In the genomic region with DNA sequence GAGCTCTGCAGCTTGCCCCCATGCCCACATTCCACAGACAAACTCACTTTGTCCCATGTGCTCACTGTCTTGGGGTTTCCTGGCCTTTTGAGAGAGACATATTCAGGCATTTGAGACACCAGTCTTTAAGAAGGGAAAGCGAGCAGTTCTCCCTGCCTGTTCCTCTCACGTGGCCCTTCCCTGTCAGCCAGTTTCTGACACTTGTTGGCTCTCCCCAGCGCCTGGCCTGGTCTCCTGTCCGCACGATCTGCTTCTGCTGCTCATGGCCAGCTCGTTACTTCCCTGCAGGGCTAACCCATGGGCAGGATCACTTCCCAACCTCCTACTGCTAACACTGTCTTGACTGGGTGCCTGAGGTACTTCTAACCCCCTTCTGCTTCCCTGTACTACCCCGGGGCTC, we compare ENCODE assay signal across 16 mouse cellular contexts.
A peak's percentile ranks its signal among the peaks of the same experiment; 100 is the strongest.
DNase-seq lines count a peak whose midpoint lies in the region; ATAC-seq and TF ChIP-seq lines count a peak whose summit lies in the region.
"Had no signal": no experiment of that assay in that cellular context is flagged by ENCODE, and none has a peak within 500 bp of the region (broad histone marks: within the 10 kb centered on the region; RNA-seq: fewer than 3 reads in every experiment).

No protein-coding gene starts in this region.

- no peaks in the 10 kb centered on the region for H3K9me3 ChIP-seq in heart, embryonic 11.5 days (replicated peaks; ENCODE audit: control insufficient read depth, low read length)
- no peaks in the 10 kb centered on the region for H3K9me3 ChIP-seq in hindbrain, postnatal 0 days (ENCODE audit: low read length)
- H3K9me3 ChIP-seq: intestine, embryonic 15.5 days; liver, embryonic 15.5 days had no signal

- H3K4me3 ChIP-seq in cerebellum, adult 2 months (replicated peaks; ENCODE audit: insufficient read depth, low read depth, low read length): no peak overlapping the region
- H3K4me3 ChIP-seq in heart, embryonic 11.5 days (ENCODE audit: low read depth, low read length): no peak overlapping the region
- no peak overlapping the region for H3K4me3 ChIP-seq in hindbrain, postnatal 0 days (ENCODE audit: low read length)
- H3K4me3 ChIP-seq: intestine, embryonic 15.5 days; liver, embryonic 15.5 days had no signal

- no peaks in the 10 kb centered on the region; the same call in 1 of the 2 replicates for H3K27me3 ChIP-seq in cerebellum, adult 2 months (ENCODE audit: control insufficient read depth, insufficient read depth, low read length)
- H3K27me3 ChIP-seq in heart, embryonic 11.5 days (ENCODE audit: control insufficient read depth, insufficient read depth, low read length): no peaks in the 10 kb centered on the region
- no peaks in the 10 kb centered on the region for H3K27me3 ChIP-seq in hindbrain, postnatal 0 days (ENCODE audit: insufficient read depth, low read length)
- H3K27me3 ChIP-seq: intestine, embryonic 15.5 days had no signal

- no peaks in the 10 kb centered on the region for H3K36me3 ChIP-seq in heart, embryonic 11.5 days (ENCODE audit: control insufficient read depth, insufficient read depth, low read length)
- no peaks in the 10 kb centered on the region for H3K36me3 ChIP-seq in hindbrain, postnatal 0 days (ENCODE audit: insufficient read depth, low read length)
- H3K36me3 ChIP-seq: intestine, embryonic 15.5 days; liver, embryonic 15.5 days had no signal

- peak overlapping the region; percentile 17 for H3K4me2 ChIP-seq in heart, embryonic 11.5 days
- H3K4me2 ChIP-seq in hindbrain, postnatal 0 days (ENCODE audit: low read depth, low read length): no peak overlapping the region
- H3K4me2 ChIP-seq: intestine, embryonic 15.5 days; liver, embryonic 15.5 days had no signal

- no peak overlapping the region for H3K9ac ChIP-seq in heart, embryonic 11.5 days (ENCODE audit: low read depth, low read length)
- no peak overlapping the region for H3K9ac ChIP-seq in hindbrain, postnatal 0 days (replicated peaks; ENCODE audit: low read length)
- H3K9ac ChIP-seq: intestine, embryonic 15.5 days; liver, embryonic 15.5 days had no signal

- WGBS in cerebellum, adult 2 months: 48% methylated on average over 7 of the region's 7 CpGs
- 39% methylated on average over 7 of the region's 7 CpGs for WGBS in heart, embryonic 11.5 days (ENCODE audit: insufficient replicate concordance)
- 45% methylated on average over 7 of the region's 7 CpGs for WGBS in hindbrain, postnatal 0 days

- intact Hi-C loops in left cerebral cortex, postnatal 4 days (cut with DNase I): no loop called here

- TF ChIP-seq POLR2A in cerebellum, adult 2 months (IDR thresholded peaks at IDR 0.05; ENCODE audit: borderline replicate concordance, insufficient read depth, low read length): no peak

- DNase-seq in cerebellum, postnatal 14 days: peak; percentile 37 to 51
- DNase-seq in cerebellum, adult 2 months: no peak
- peak; percentile 54 for DNase-seq in left cerebral cortex, postnatal 4 days
- no peak for DNase-seq in left cerebral cortex, adult 9 months (ENCODE audit: low spot score in 2 of 2)
- no peak for DNase-seq in hindbrain, postnatal 0 days (ENCODE audit: low spot score)
- DNase-seq in kidney, adult 9 months: no peak
- DNase-seq: adrenal gland, postnatal 10 days; cerebellum, adult 9-10 months; kidney, postnatal 36 days; right cerebral cortex, postnatal 14 days; thymus, adult 2 months had no signal

- no peak overlapping the region for H3K27ac ChIP-seq in cerebellum, adult 2 months (ENCODE audit: insufficient read depth, low read length)
- no peak overlapping the region for H3K27ac ChIP-seq in heart, embryonic 11.5 days (ENCODE audit: low read depth, low read length)
- no peak overlapping the region for H3K27ac ChIP-seq in hindbrain, postnatal 0 days
- H3K27ac ChIP-seq: intestine, embryonic 15.5 days; liver, embryonic 15.5 days; macrophage had no signal

- TF ChIP-seq CTCF in cerebellum, adult 2 months (IDR thresholded peaks at IDR 0.05; ENCODE audit: borderline replicate concordance, insufficient read depth, low read depth, low read length): no peak
- TF ChIP-seq CTCF in hindbrain, postnatal 0 days (IDR thresholded peaks at IDR 0.05; ENCODE audit: low read depth): no peak

- H3K4me1 ChIP-seq in cerebellum, adult 2 months (ENCODE audit: control insufficient read depth, insufficient read depth, low read length): peaks cover 3% of the 10 kb centered on the region; the same call in 1 of the 2 replicates
- peaks cover 46% of the 10 kb centered on the region for H3K4me1 ChIP-seq in heart, embryonic 11.5 days (ENCODE audit: control insufficient read depth, insufficient read depth, low read length)
- peaks cover 17% of the 10 kb centered on the region for H3K4me1 ChIP-seq in hindbrain, postnatal 0 days (ENCODE audit: insufficient read depth, low read length)

- ATAC-seq in heart, embryonic 11.5 days (replicated peaks; ENCODE audit: insufficient number of reproducible peaks, low FRiP score, low TSS enrichment): no peak
- ATAC-seq in hindbrain, postnatal 0 days: peak; percentile 33; the same call in 1 of the 2 replicates
- ATAC-seq in activated CD4-positive, CD25-positive, alpha-beta regulatory T cell, adult 4 months: no peak
- ATAC-seq: intestine, embryonic 15.5 days had no signal

Comparison
In these comparisons a context has a peak if more than half of its experiments do, and no peak if none do; other contexts are left out.
1. DNase-seq: peak in cerebellum, postnatal 14 days (2 of 2) and left cerebral cortex, postnatal 4 days (single experiment); none in cerebellum, adult 2 months (0 of 2), left cerebral cortex, adult 9 months (0 of 2), hindbrain, postnatal 0 days (single experiment) and kidney, adult 9 months (single experiment).